Comparison of ENCODE assay signal across 12 mouse cellular contexts in genomic region chr3:59744181-59744580, GRCm38 (mm10). TPM values are rescaled to one million over a fixed set of nuclear protein-coding genes. Genes with fewer than 3 reads are reported as not detected.
A peak's percentile ranks its signal among the peaks of the same experiment; 100 is the strongest.
DNase-seq lines count a peak whose midpoint lies in the region; ATAC-seq and TF ChIP-seq lines count a peak whose summit lies in the region.
"Had no signal": no experiment of that assay in that cellular context is flagged by ENCODE, and none has a peak within 500 bp of the region (broad histone marks: within the 10 kb centered on the region; RNA-seq: fewer than 3 reads in every experiment).

No protein-coding gene starts in this region.

- H3K9ac ChIP-seq in heart, embryonic 12.5 days: no peak overlapping the region
- H3K9ac ChIP-seq: hindbrain, embryonic 15.5 days had no signal

- H3K27ac ChIP-seq in left cerebral cortex, adult 2 months: no peak overlapping the region
- H3K27ac ChIP-seq in kidney, adult 2 months (ENCODE audit: insufficient read depth, low read depth, low read length): no peak overlapping the region
- no peak overlapping the region for H3K27ac ChIP-seq in heart, embryonic 12.5 days (ENCODE audit: poor library complexity, severe bottlenecking)
- H3K27ac ChIP-seq: hindbrain, embryonic 15.5 days had no signal

- no peaks in the 10 kb centered on the region for H3K27me3 ChIP-seq in E14TG2a.4 (ENCODE audit: insufficient read depth, low read length)
- H3K27me3 ChIP-seq in kidney, adult 2 months (replicated peaks; ENCODE audit: control insufficient read depth, insufficient read depth, low read length): no peaks in the 10 kb centered on the region
- H3K27me3 ChIP-seq in heart, embryonic 12.5 days (replicated peaks): no peaks in the 10 kb centered on the region
- H3K27me3 ChIP-seq: hindbrain, embryonic 15.5 days had no signal

- no peaks in the 10 kb centered on the region for H3K36me3 ChIP-seq in E14TG2a.4 (ENCODE audit: insufficient read depth, low read length)
- no peaks in the 10 kb centered on the region for H3K36me3 ChIP-seq in kidney, adult 2 months (ENCODE audit: control insufficient read depth, insufficient read depth, low read length)
- H3K36me3 ChIP-seq in heart, embryonic 12.5 days: no peaks in the 10 kb centered on the region
- H3K36me3 ChIP-seq: hindbrain, embryonic 15.5 days had no signal

- H3K4me1 ChIP-seq in E14TG2a.4 (replicated peaks; ENCODE audit: low read depth, low read length): no peaks in the 10 kb centered on the region
- H3K4me1 ChIP-seq in kidney, adult 2 months (ENCODE audit: control insufficient read depth, insufficient read depth, low read length): no peaks in the 10 kb centered on the region
- no peaks in the 10 kb centered on the region for H3K4me1 ChIP-seq in heart, embryonic 12.5 days (replicated peaks)
- H3K4me1 ChIP-seq: hindbrain, embryonic 15.5 days had no signal

- peak; percentile 27 for DNase-seq in adrenal gland, postnatal 10 days
- no peak for DNase-seq in adrenal gland, postnatal 4 days (ENCODE audit: low spot score in 2 of 2)
- no peak for DNase-seq in left cerebral cortex, adult 2 months (ENCODE audit: extremely low spot score in 1 of 2, low spot score in 2 of 2)
- DNase-seq in left cerebral cortex, adult 11 months (ENCODE audit: low spot score): no peak
- DNase-seq in fat pad, adult 2 months (ENCODE audit: extremely low read depth, low read depth, low spot score): peak; percentile 3
- DNase-seq in kidney, adult 2 months: no peak

- no peak overlapping the region for H3K4me2 ChIP-seq in heart, embryonic 12.5 days
- H3K4me2 ChIP-seq: hindbrain, embryonic 15.5 days had no signal

- TF ChIP-seq CTCF in left cerebral cortex, adult 2 months (IDR thresholded peaks at IDR 0.05): peak; percentile 46
- TF ChIP-seq CTCF in E14TG2a.4 (conservative IDR thresholded peaks at IDR 0.05; ENCODE audit: low read length): peak; percentile 20; the same call in 1 of the 2 replicates
- TF ChIP-seq CTCF in kidney, adult 2 months (conservative IDR thresholded peaks at IDR 0.05; ENCODE audit: insufficient read depth, insufficient read length, low read depth, low read length): no peak

- no peak for ATAC-seq in heart, embryonic 12.5 days (ENCODE audit: insufficient number of reproducible peaks, low FRiP score)

- intact Hi-C loops in left cerebral cortex, adult 2 months (cut with DNase I): loop anchor here (5.0 to 10.0 kb wide), 2 partner anchors 419 to 567 kb away; no protein-coding TSS in a partner anchor

- no peak for TF ChIP-seq POLR2A in kidney, adult 2 months (IDR thresholded peaks at IDR 0.05; ENCODE audit: low read depth, low read length)

- WGBS in kidney, adult 2 months: 13% methylated on average over 2 of the region's 2 CpGs
- 6% methylated on average over 2 of the region's 2 CpGs for WGBS in heart, embryonic 12.5 days

- no peak overlapping the region for H3K4me3 ChIP-seq in left cerebral cortex, adult 2 months
- no peak overlapping the region for H3K4me3 ChIP-seq in E14TG2a.4 (replicated peaks; ENCODE audit: low read length)
- no peak overlapping the region for H3K4me3 ChIP-seq in kidney, adult 2 months (ENCODE audit: insufficient read depth, low read depth, low read length)
- no peak overlapping the region for H3K4me3 ChIP-seq in heart, embryonic 12.5 days
- H3K4me3 ChIP-seq: hindbrain, embryonic 15.5 days had no signal

- no peaks in the 10 kb centered on the region for H3K9me3 ChIP-seq in E14TG2a.4 (ENCODE audit: low read length)
- H3K9me3 ChIP-seq in heart, embryonic 12.5 days (replicated peaks): no peaks in the 10 kb centered on the region
- H3K9me3 ChIP-seq: hindbrain, embryonic 15.5 days had no signal

RNA-seq across cellular contexts. Expression of gene Gm5538, which starts 14.6 kb away (rescaled TPM):
- not detected for total RNA-seq in adrenal gland, postnatal 10 days (2021)
- total RNA-seq in adrenal gland, postnatal 4 days (2021): not detected
- not detected for total RNA-seq in left cerebral cortex, adult 2 months (2021)
- not detected in 2 replicates for polyA plus RNA-seq in kidney, adult 2 months (2012; rRNA removed)
- not detected in 2 replicates for polyA plus RNA-seq in heart, embryonic 12.5 days (2016; fragmentation: Nextera tagmentation; extraction: Ambion mirVana)
- polyA plus RNA-seq: C2C12; hindbrain, embryonic 15.5 days; lung, embryonic 16.5 days; small intestine, adult 2 months had no signal

Comparison
In these comparisons a context has a peak if more than half of its experiments do, and no peak if none do; other contexts are left out.
1. DNase-seq: peak in adrenal gland, postnatal 10 days (single experiment) and fat pad, adult 2 months (single experiment); none in adrenal gland, postnatal 4 days (0 of 2), left cerebral cortex, adult 2 months (0 of 2), left cerebral cortex, adult 11 months (single experiment) and kidney, adult 2 months (single experiment).